Mouse (Mus musculus): ENCODE results near the gene Fam117b.

GRCm38 (mm10) chr1:59923673-59924072 is 10.9 kb downstream of the Fam117b start:
- TF ChIP-seq CTCF (conservative IDR thresholded peaks at IDR 0.05; ENCODE audit: insufficient read depth, insufficient read length, low read depth, low read length) (no peak), POLR2A (IDR thresholded peaks at IDR 0.05; ENCODE audit: low read depth, low read length) (no peak)
